Mouse (Mus musculus) frontal cortex, postnatal 10 days (tissue): ENCODE data around the gene Slc35f3.

Source experiments
- DNase-seq, 2 experiments: peaks; one replicate each; pipeline ENCODE4 v3.0.0; 2022; ENCODE audit warnings: low spot score in 2 of 2, mixed read lengths in 1 of 2

Slc35f3 gene

GRCm38 (mm10) chr8:126298296-126299093 lies at the start of gene Slc35f3:
Gene Slc35f3 (plus strand): TSS chr8:126298558.
- DNase-seq = peak; percentile 32 to 51

- no peak for DNase-seq
These were observed 47.9 kb upstream of the Slc35f3 start for GRCm38 (mm10) chr8:126250486-126250885.

GRCm38 (mm10) chr8:126256585-126257391 lies 41.6 kb upstream of the Slc35f3 start:
- no peak for DNase-seq

GRCm38 (mm10) chr8:126257392-126257681 lies 41.0 kb upstream of the Slc35f3 start:
- DNase-seq = no peak

GRCm38 (mm10) chr8:126258175-126258781 lies 40.1 kb upstream of the Slc35f3 start:
- DNase-seq = peak; percentile 62 to 80

- no peak for DNase-seq
These were observed 33.2 kb upstream of the Slc35f3 start for GRCm38 (mm10) chr8:126265186-126265585.

GRCm38 (mm10) chr8:126267118-126267517 lies 31.2 kb upstream of the Slc35f3 start:
- DNase-seq = no peak

- no peak for DNase-seq
These were observed 28.6 kb upstream of the Slc35f3 start for GRCm38 (mm10) chr8:126269733-126270132.

- peak; percentile 11 to 39 for DNase-seq
These were observed 25.9 kb upstream of the Slc35f3 start for GRCm38 (mm10) chr8:126272445-126272844.

GRCm38 (mm10) chr8:126273066-126273465 lies 25.3 kb upstream of the Slc35f3 start:
- DNase-seq = peak; percentile 25 to 53

- no peak for DNase-seq
These were observed 23.4 kb upstream of the Slc35f3 start for GRCm38 (mm10) chr8:126274866-126275360.

- DNase-seq = no peak
These were observed 22.5 kb upstream of the Slc35f3 start for GRCm38 (mm10) chr8:126275886-126276285.

GRCm38 (mm10) chr8:126291951-126292350 lies 6.4 kb upstream of the Slc35f3 start:
- DNase-seq = no peak

GRCm38 (mm10) chr8:126297284-126297845 lies 993 bp upstream of the Slc35f3 start:
- peak in 1 of 2 experiments; percentile 25 for DNase-seq

GRCm38 (mm10) chr8:126299333-126299732 lies 975 bp downstream of the Slc35f3 start:
- no peak for DNase-seq

GRCm38 (mm10) chr8:126300350-126300749 lies 2.0 kb downstream of the Slc35f3 start:
- DNase-seq = no peak

GRCm38 (mm10) chr8:126301580-126301979 lies 3.2 kb downstream of the Slc35f3 start:
- no peak for DNase-seq

GRCm38 (mm10) chr8:126307164-126307563 lies 8.8 kb downstream of the Slc35f3 start:
- no peak for DNase-seq

GRCm38 (mm10) chr8:126309015-126309414 lies 10.7 kb downstream of the Slc35f3 start:
- DNase-seq = peak; percentile 35 to 44

- DNase-seq = no peak
These were observed 26.6 kb downstream of the Slc35f3 start for GRCm38 (mm10) chr8:126324931-126325330.

- no peak for DNase-seq
These were observed 27.8 kb downstream of the Slc35f3 start for GRCm38 (mm10) chr8:126326136-126326535.

- peak; percentile 16 to 18 for DNase-seq
These were observed 28.4 kb downstream of the Slc35f3 start for GRCm38 (mm10) chr8:126326731-126327130.
